Comparison of ENCODE assay signal across 10 mouse cellular contexts in genomic region chr12:71885170-71885574, GRCm38 (mm10). TPM values are rescaled to one million over a fixed set of nuclear protein-coding genes. Genes with fewer than 3 reads are reported as not detected.
DNase-seq lines count a peak whose midpoint lies in the region; ATAC-seq and TF ChIP-seq lines count a peak whose summit lies in the region.
"Had no signal": no experiment of that assay in that cellular context is flagged by ENCODE, and none has a peak within 500 bp of the region (broad histone marks: within the 10 kb centered on the region; RNA-seq: fewer than 3 reads in every experiment).

No protein-coding gene starts in this region.

- no peak for TF ChIP-seq POLR2A in heart, adult 2 months (IDR thresholded peaks at IDR 0.05; ENCODE audit: insufficient read depth, low read depth, low read length)

- no peak for TF ChIP-seq CTCF in heart, adult 2 months (IDR thresholded peaks at IDR 0.05)
- TF ChIP-seq CTCF in intestine, postnatal 0 days (IDR thresholded peaks at IDR 0.05; ENCODE audit: low read depth): no peak

- TF ChIP-seq EP300 in heart, adult 2 months (IDR thresholded peaks at IDR 0.05; ENCODE audit: insufficient read depth, low read depth, low read length): peak; percentile 60; the same call in 1 of the 2 replicates

- H3K27me3 ChIP-seq in heart, adult 2 months (ENCODE audit: control insufficient read depth, insufficient read depth, low read length): no peaks in the 10 kb centered on the region
- no peaks in the 10 kb centered on the region for H3K27me3 ChIP-seq in intestine, postnatal 0 days (replicated peaks; ENCODE audit: control insufficient read depth, insufficient read depth, low read length)
- no peaks in the 10 kb centered on the region for H3K27me3 ChIP-seq in hindbrain, embryonic 11.5 days (ENCODE audit: control insufficient read depth, insufficient read depth, low read length)

- peak; percentile 51 for DNase-seq in gastrocnemius, postnatal 25 days
- no peak for DNase-seq in gastrocnemius, postnatal 10 days
- peak; percentile 75 for DNase-seq in MN1 (ENCODE audit: low spot score)
- DNase-seq in heart, adult 2 months: peak; percentile 54 to 73
- DNase-seq in ovary, postnatal 36 days (ENCODE audit: low spot score): no peak
- DNase-seq in hindbrain, embryonic 11.5 days (ENCODE audit: low spot score): no peak
- DNase-seq: embryo, embryonic 11 days; layer of hippocampus, postnatal 36 days had no signal

- 0 out of 2 replicates have a peak overlapping the region, but pooled peaks have one; percentile 14 for H3K4me2 ChIP-seq in intestine, postnatal 0 days (replicated peaks; ENCODE audit: low read depth)
- no peak overlapping the region for H3K4me2 ChIP-seq in hindbrain, embryonic 11.5 days (replicated peaks; ENCODE audit: low read depth, low read length)

- H3K36me3 ChIP-seq in heart, adult 2 months (ENCODE audit: control insufficient read depth, insufficient read depth, low read length): peaks cover 33% of the 10 kb centered on the region
- H3K36me3 ChIP-seq in intestine, postnatal 0 days (ENCODE audit: control insufficient read depth, insufficient read depth): no peaks in the 10 kb centered on the region
- no peaks in the 10 kb centered on the region for H3K36me3 ChIP-seq in hindbrain, embryonic 11.5 days (ENCODE audit: control insufficient read depth, insufficient read depth, low read length)

- H3K9ac ChIP-seq in heart, adult 2 months (ENCODE audit: low read depth, low read length): no peak overlapping the region
- H3K9ac ChIP-seq in intestine, postnatal 0 days (ENCODE audit: low read depth, low read length): no peak overlapping the region; the same call in 1 of the 2 replicates
- no peak overlapping the region for H3K9ac ChIP-seq in hindbrain, embryonic 11.5 days (ENCODE audit: low read depth, low read length)

- peak overlapping the region; percentile 91 for H3K27ac ChIP-seq in heart, adult 2 months
- H3K27ac ChIP-seq in intestine, postnatal 0 days (ENCODE audit: low read depth, low read length): peak overlapping the region; percentile 51
- H3K27ac ChIP-seq in hindbrain, embryonic 11.5 days (ENCODE audit: low read depth, low read length): no peak overlapping the region

- ATAC-seq in intestine, postnatal 0 days: 0 out of 2 replicates have a peak, but pooled peaks have one; percentile 26
- ATAC-seq in erythroid progenitor cell, adult 5-6 weeks (replicated peaks; ENCODE audit: low FRiP score, poor library complexity, severe bottlenecking): no peak
- no peak for ATAC-seq in hindbrain, embryonic 11.5 days (ENCODE audit: low FRiP score)

- H3K9me3 ChIP-seq in intestine, postnatal 0 days (ENCODE audit: control insufficient read depth): no peaks in the 10 kb centered on the region
- no peaks in the 10 kb centered on the region for H3K9me3 ChIP-seq in hindbrain, embryonic 11.5 days (ENCODE audit: control insufficient read depth, low read length)

- intact Hi-C loops in heart, adult 2 months (cut with DNase I): loop anchor here (2.0 to 5.0 kb wide), 3 partner anchors 20 to 52 kb away; no protein-coding TSS in a partner anchor

- 11% methylated on average over 2 of the region's 2 CpGs for WGBS in heart, adult 2 months
- WGBS in intestine, postnatal 0 days: 35% methylated on average over 2 of the region's 2 CpGs
- WGBS in hindbrain, embryonic 11.5 days: 78% methylated on average over 2 of the region's 2 CpGs

- H3K79me2 ChIP-seq in heart, adult 2 months (replicated peaks; ENCODE audit: control insufficient read depth, insufficient read depth, low read length): peaks cover 7% of the 10 kb centered on the region

- peaks cover 55% of the 10 kb centered on the region for H3K4me1 ChIP-seq in heart, adult 2 months (ENCODE audit: control insufficient read depth, insufficient read depth, low read length)
- peaks cover 25% of the 10 kb centered on the region for H3K4me1 ChIP-seq in intestine, postnatal 0 days (replicated peaks; ENCODE audit: control insufficient read depth, insufficient read depth, low read length)
- H3K4me1 ChIP-seq in hindbrain, embryonic 11.5 days (replicated peaks; ENCODE audit: control insufficient read depth, insufficient read depth, low read length): no peaks in the 10 kb centered on the region; the same call in 1 of the 2 replicates

- H3K4me3 ChIP-seq in heart, adult 2 months: no peak overlapping the region
- no peak overlapping the region for H3K4me3 ChIP-seq in intestine, postnatal 0 days (ENCODE audit: low read depth, low read length)
- H3K4me3 ChIP-seq in hindbrain, embryonic 11.5 days (ENCODE audit: low read depth, low read length): no peak overlapping the region

RNA-seq across cellular contexts. Expression of gene Daam1, which starts 54.3 kb away (rescaled TPM):
- 10 to 100 TPM; 10.4 to 13.8 TPM for total RNA-seq in gastrocnemius, postnatal 25 days (2021)
- total RNA-seq in gastrocnemius, postnatal 10 days (2021): 10 to 100 TPM; 18.2 to 23.6 TPM
- total RNA-seq in heart, adult 2 months (2021): 10 to 100 TPM; 67.2 to 77.6 TPM
- 13.1 and 23.9 TPM in 2 replicates for polyA plus RNA-seq in heart, adult 2 months (2012; rRNA removed)
- 5.3 and 5.7 TPM in 2 replicates for polyA plus RNA-seq in intestine, postnatal 0 days (2015; fragmentation: Nextera tagmentation; extraction: Ambion mirVana)
- total RNA-seq in erythroid progenitor cell, adult 5-6 weeks (2015; ENCODE audit: low replicate concordance): 63.8 and 75.5 TPM in 2 replicates
- total RNA-seq in erythroid progenitor cell, adult 5-6 weeks (2017; ENCODE audit: low replicate concordance): 78.1 and 90.7 TPM in 2 replicates
- polyA plus RNA-seq in hindbrain, embryonic 11.5 days (2014; fragmentation: Nextera tagmentation; extraction: Ambion mirVana): 24.3 and 30.9 TPM in 2 replicates

Comparison
In these comparisons a context has a peak if more than half of its experiments do, and no peak if none do; other contexts are left out.
1. DNase-seq: peak in gastrocnemius, postnatal 25 days (single experiment), MN1 (single experiment) and heart, adult 2 months (2 of 2); none in gastrocnemius, postnatal 10 days (single experiment), ovary, postnatal 36 days (single experiment) and hindbrain, embryonic 11.5 days (single experiment).